Mouse (Mus musculus) neural tube, embryonic 15.5 days (tissue): ENCODE data around the gene Gm45844. TPM values are rescaled to one million over a fixed set of nuclear protein-coding genes. Genes with fewer than 3 reads are reported as not detected.
A peak's percentile ranks its signal among the peaks of the same experiment; 100 is the strongest.
"Not testable (repeated sequence)": the region's sequence is repeated elsewhere in the genome, so short reads cannot be mapped to it uniquely, and the experiment has no call there.

Source experiments
- ATAC-seq: fragments of 200-750 bp; cut with Nextera tagmentation; 2 replicates; pipeline ENCODE4 v1.8.0; 2017; ENCODE audit warnings: mild to moderate bottlenecking, moderate TSS enrichment, moderate library complexity; ENCODE audit not compliant: low FRiP score
- H3K27ac ChIP-seq: fragments of 300-500 bp; sonication (generic); replicated peaks from 2 replicates; pipeline ENCODE4 v1.5.1; 2015; ENCODE audit warnings: mild to moderate bottlenecking, inconsistent platforms
- H3K27me3 ChIP-seq: fragments of 300-500 bp; sonication (generic); replicated peaks from 2 replicates; pipeline ENCODE4 v1.6.1; 2015; ENCODE audit warnings: inconsistent platforms
- H3K36me3 ChIP-seq: fragments of 300-500 bp; sonication (generic); 2 replicates; pipeline ENCODE4 v1.6.1; 2015; ENCODE audit warnings: inconsistent platforms
- H3K4me1 ChIP-seq: fragments of 300-500 bp; sonication (generic); 2 replicates; pipeline ENCODE4 v1.6.1; 2015; ENCODE audit warnings: inconsistent platforms
- H3K4me2 ChIP-seq: fragments of 300-500 bp; sonication (generic); 2 replicates; pipeline ENCODE4 v1.6.1; 2015; ENCODE audit warnings: inconsistent platforms, mild to moderate bottlenecking, moderate library complexity
- H3K4me3 ChIP-seq: fragments of 300-500 bp; sonication (generic); replicated peaks from 2 replicates; pipeline ENCODE4 v1.5.1; 2015; ENCODE audit warnings: mild to moderate bottlenecking, inconsistent platforms
- H3K9ac ChIP-seq: fragments of 300-500 bp; sonication (generic); replicated peaks from 2 replicates; pipeline ENCODE4 v1.6.1; 2015; ENCODE audit warnings: mild to moderate bottlenecking, inconsistent platforms
- H3K9me3 ChIP-seq: fragments of 300-500 bp; sonication (generic); replicated peaks from 2 replicates; pipeline ENCODE4 v1.6.1; 2016; ENCODE audit warnings: inconsistent platforms
- WGBS: fragments of 180-500 bp; shearing (Covaris S2); methylation state at CpG from one replicate; pipeline ENCODE4 v1.1.7; 2015; ENCODE audit warnings: mixed read lengths; 5-methylcytosine and 5-hydroxymethylcytosine counted together
- polyA plus RNA-seq: library from polyadenylated mRNA; unstranded; fragments of >200 nt; fragmentation: Nextera tagmentation; extraction: Ambion mirVana; gene quantifications from 2 replicates; pipeline ENCODE4 v1.2.1, GENCODE M21; 2015

Gm45844 gene
- polyA plus RNA-seq, result 9.4 and 12.6 TPM in 2 replicates

DNA sequence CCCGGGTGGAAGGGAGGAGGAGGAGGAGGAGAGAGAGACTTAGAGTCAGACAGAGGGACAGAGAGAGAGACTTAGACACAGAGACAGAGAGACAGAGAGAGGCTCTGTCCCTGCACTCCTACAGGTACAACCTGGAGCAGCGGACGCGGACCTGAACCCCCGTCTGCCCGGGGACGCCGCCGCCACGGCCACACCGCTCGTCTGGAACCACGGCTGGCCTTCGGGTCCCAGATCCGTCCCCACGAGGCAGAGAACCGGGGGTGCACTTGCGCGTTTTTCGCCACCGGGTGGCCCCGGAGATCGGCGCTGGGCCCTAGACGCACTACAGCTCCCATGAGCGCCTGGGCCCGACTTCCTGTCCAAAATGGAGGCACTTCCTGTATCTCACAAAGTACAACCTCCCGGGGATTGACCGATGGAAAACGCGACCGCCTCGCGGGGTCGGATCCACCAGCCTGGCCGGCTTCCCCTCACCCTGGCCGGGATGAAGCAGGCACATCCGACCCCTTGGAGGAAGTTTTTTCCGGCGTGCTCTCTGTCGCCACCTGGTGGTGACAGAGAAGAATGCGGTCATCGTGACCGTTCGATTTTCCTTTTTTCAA is at the start of gene Gm45844:
Gm45844 (minus strand) TSS at position 324 of the 602 bp plus-strand sequence.
- H3K9ac ChIP-seq, result peak within 1 kb of the TSS; percentile 30
- not testable (repeated sequence) for H3K9me3 ChIP-seq, H3K27me3 ChIP-seq, H3K36me3 ChIP-seq, H3K4me1 ChIP-seq
- peak within 1 kb of the TSS; percentile 69 for H3K27ac ChIP-seq
- 42% methylated on average over 45 of the region's 45 CpGs for WGBS
- peak; percentile 99 for ATAC-seq
- H3K4me2 ChIP-seq, result peak within 1 kb of the TSS; percentile 47
- H3K4me3 ChIP-seq, result peak within 1 kb of the TSS; percentile 41

GRCm38 (mm10) chr7:7295595-7295994 is 17.5 kb upstream of the Gm45844 start:
- Histone ChIP-seq H3K27ac (no peak overlapping the region), H3K36me3 (peaks cover 51% of the 10 kb centered on the region), H3K27me3 (no peaks in the 10 kb centered on the region), H3K9me3 (no peaks in the 10 kb centered on the region), H3K4me1 (peaks cover 7% of the 10 kb centered on the region), H3K4me2 (no peak overlapping the region), H3K4me3 (no peak overlapping the region), H3K9ac (no peak overlapping the region)
- WGBS, result 85% methylated on average over 16 of the region's 16 CpGs
- ATAC-seq, result no peak

DNA sequence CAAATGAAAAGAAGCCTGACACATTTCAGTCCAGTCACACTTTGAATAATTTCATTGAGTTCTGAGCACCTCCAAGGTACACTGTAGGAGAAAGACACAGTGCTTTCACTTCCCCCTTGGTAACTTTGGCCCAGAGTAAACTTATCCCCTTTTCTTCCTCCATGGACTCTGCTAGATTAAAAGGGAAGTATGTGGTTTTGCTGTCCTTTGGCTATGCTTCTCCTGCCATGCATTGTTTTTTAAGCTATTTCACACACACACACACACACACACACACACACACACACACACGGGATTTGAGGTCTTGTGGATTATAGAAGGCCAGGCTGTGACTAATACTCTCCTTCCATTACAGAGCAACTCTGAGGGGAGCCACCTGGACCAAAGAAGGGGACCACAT is 3.3 kb upstream of the Gm45844 start:
- H3K36me3 ChIP-seq, result peaks cover 31% of the 10 kb centered on the region
- H3K4me3 ChIP-seq, result no peak overlapping the region
- H3K27ac ChIP-seq, result no peak overlapping the region
- 83% methylated on average over 1 of the region's 1 CpGs for WGBS
- no peak overlapping the region for H3K4me2 ChIP-seq
- H3K9ac ChIP-seq, result no peak overlapping the region
- 0 out of 2 replicates have a peak, but pooled peaks cover 3% of the 10 kb centered on the region for H3K9me3 ChIP-seq
- no peaks in the 10 kb centered on the region for H3K4me1 ChIP-seq
- H3K27me3 ChIP-seq, result no peaks in the 10 kb centered on the region
- no peak for ATAC-seq

- ATAC-seq, result peak; percentile 80
- not testable (repeated sequence) for H3K27me3 ChIP-seq, H3K9me3 ChIP-seq, H3K36me3 ChIP-seq, H3K4me1 ChIP-seq
- H3K4me3 ChIP-seq, result peak overlapping the region; percentile 41
- 41% methylated on average over 24 of the region's 24 CpGs for WGBS
- peak overlapping the region; percentile 30 for H3K9ac ChIP-seq
- peak overlapping the region; percentile 69 for H3K27ac ChIP-seq
- peak overlapping the region; percentile 47 for H3K4me2 ChIP-seq
Measured at GRCm38 (mm10) chr7:7277556-7277955, 533 bp downstream of the Gm45844 start.

GRCm38 (mm10) chr7:7247228-7247627 is 30.9 kb downstream of the Gm45844 start, which contains the start of gene Vmn2r29:
Gene Vmn2r29 (minus strand): TSS chr7:7247328.
- ATAC-seq, H3K9ac ChIP-seq, H3K4me2 ChIP-seq, H3K27me3 ChIP-seq, H3K36me3 ChIP-seq, H3K27ac ChIP-seq, H3K4me3 ChIP-seq, H3K9me3 ChIP-seq, H3K4me1 ChIP-seq: not testable (repeated sequence)
- no CpG with 5 or more reads among the region's 1 CpGs for WGBS

GRCm38 (mm10) chr7:7209313-7210151 is 68.6 kb downstream of the Gm45844 start, which contains the start of gene Zfp772:
Gene Zfp772 (minus strand): TSS chr7:7209998.
- peaks cover 13% of the 10 kb centered on the region for H3K36me3 ChIP-seq
- H3K9ac ChIP-seq, result peak within 1 kb of the TSS; percentile 47
- peak within 1 kb of the TSS; percentile 72 for H3K4me2 ChIP-seq
- not testable (repeated sequence) for H3K9me3 ChIP-seq, H3K27me3 ChIP-seq, H3K27ac ChIP-seq, H3K4me1 ChIP-seq
- WGBS, result 1% methylated on average over 24 of the region's 24 CpGs
- peak; percentile 69; the same call in 1 of the 2 replicates for ATAC-seq
- peak within 1 kb of the TSS; percentile 52 for H3K4me3 ChIP-seq

DNA sequence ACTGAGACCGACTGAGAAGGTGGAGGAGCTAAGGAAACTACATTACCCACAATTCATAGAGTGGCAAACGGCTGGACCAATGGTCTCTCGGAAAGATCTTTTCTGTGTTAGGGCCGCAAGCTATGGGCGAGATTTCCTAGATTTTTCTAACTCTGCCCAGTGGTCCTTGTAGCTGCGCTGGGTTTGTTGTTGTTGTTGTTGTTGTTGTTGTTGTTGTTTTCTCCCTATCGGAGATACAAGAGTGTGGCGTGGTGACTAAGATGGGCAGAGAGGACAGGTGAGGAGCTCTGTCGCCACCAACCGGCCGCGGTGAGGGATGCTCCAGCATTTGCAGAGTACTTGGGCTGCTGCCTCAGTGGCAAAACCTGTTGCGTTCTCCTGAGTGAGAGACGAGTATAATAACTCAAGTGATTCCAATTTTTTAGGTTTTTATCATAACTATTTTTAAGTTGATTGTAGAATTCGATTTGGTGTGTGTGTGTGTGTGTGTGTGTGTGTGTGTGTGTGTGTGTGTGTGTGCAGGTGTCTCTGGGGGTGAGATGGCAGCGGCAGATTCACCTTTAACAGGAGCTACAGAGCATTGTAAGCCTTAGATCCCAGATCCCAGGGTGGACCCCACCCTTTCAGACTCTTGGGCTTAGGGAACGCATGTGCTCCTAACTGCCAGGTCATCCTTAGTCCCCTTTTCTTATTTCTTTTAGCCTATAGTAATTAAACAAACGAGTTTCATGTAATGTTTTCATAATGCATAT is 89.7 kb downstream of the Gm45844 start:
- WGBS, result 12% methylated on average over 18 of the region's 18 CpGs

GRCm38 (mm10) chr7:7187417-7188190 is 90.5 kb downstream of the Gm45844 start:
- Histone ChIP-seq H3K36me3 (peaks cover 12% of the 10 kb centered on the region), H3K4me2 (peak overlapping the region; percentile 54), H3K27me3 (no peaks in the 10 kb centered on the region), H3K27ac (no peak overlapping the region), H3K9ac (0 out of 2 replicates have a peak overlapping the region, but pooled peaks have one; percentile 37), H3K4me1 (peaks cover 5% of the 10 kb centered on the region; the same call in 1 of the 2 replicates), H3K4me3 (peak overlapping the region; percentile 53), H3K9me3 (no peaks in the 10 kb centered on the region)
- 43% methylated on average over 13 of the region's 13 CpGs for WGBS
- peak; percentile 71 for ATAC-seq

More for the DNA sequence above, 89.7 kb downstream of the Gm45844 start:
- Histone ChIP-seq H3K9ac (peak overlapping the region; percentile 37; the same call in 1 of the 2 replicates), H3K4me2 (peak overlapping the region; percentile 54), H3K27me3 (no peaks in the 10 kb centered on the region), H3K27ac (peak overlapping the region; percentile 39; the same call in 1 of the 2 replicates), H3K4me1 (peaks cover 5% of the 10 kb centered on the region; the same call in 1 of the 2 replicates), H3K4me3 (peak overlapping the region; percentile 53), H3K9me3 (no peaks in the 10 kb centered on the region), H3K36me3 (peaks cover 6% of the 10 kb centered on the region)
- ATAC-seq, result peak; percentile 97

- WGBS, result 88% methylated on average over 1 of the region's 1 CpGs
- no peaks in the 10 kb centered on the region for H3K9me3 ChIP-seq
- H3K27ac ChIP-seq, result no peak overlapping the region
- H3K9ac ChIP-seq, result no peak overlapping the region
- no peak for ATAC-seq
- peaks cover 5% of the 10 kb centered on the region; the same call in 1 of the 2 replicates for H3K4me1 ChIP-seq
- H3K27me3 ChIP-seq, result no peaks in the 10 kb centered on the region
- H3K36me3 ChIP-seq, result peaks cover 29% of the 10 kb centered on the region
- no peak overlapping the region for H3K4me2 ChIP-seq
- no peak overlapping the region for H3K4me3 ChIP-seq
Measured at GRCm38 (mm10) chr7:7185897-7186296, 92.2 kb downstream of the Gm45844 start.

DNA sequence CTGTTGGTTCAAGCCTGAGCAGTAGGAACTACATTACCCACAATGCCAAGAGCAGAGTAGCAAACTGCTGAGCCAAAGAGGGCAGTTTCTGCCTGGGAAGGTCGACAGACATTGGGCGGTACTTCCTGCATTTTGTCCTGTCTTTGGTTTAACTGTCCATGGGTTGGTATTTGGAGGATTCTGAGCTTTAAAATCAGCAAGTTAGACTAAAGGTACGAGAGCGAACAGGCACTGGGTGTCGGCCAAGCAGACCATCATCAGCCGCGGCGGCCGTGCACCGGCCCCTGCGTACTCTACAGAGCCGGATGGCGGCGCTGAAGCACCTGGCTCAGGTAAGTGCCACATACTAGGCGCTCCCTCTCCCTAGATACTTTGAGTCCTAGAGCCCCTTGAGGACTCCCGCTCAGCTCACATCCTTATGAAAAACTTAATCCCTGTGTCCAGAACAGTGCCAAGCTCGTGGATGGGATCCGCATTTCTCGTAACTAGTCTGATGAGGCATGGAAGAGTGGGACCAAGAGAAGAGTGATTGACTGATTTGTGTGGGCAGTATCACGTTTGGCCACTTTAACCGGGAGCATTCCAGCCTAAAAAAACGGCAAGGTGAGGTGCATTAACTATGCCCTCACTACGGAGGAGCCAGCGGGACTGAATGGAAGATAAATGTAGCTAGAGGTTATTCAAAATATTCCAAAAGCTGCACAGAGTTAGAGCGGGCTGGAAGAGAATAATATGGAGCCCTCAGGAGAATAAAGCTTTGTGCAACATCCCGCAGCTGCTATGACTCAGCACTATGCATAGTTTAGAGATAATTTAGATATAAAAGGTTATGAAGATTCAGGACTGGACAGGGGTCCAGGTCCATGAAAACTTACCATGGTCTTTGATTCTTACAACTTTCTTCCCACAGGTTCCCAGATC is 106.6 kb downstream of the Gm45844 start, which contains the start of gene Zfp418:
Zfp418 (plus strand) TSS at position 104 of the 921 bp plus-strand sequence.
- H3K4me3 ChIP-seq, result peak within 1 kb of the TSS; percentile 77
- peaks cover 18% of the 10 kb centered on the region for H3K36me3 ChIP-seq
- no peaks in the 10 kb centered on the region for H3K27me3 ChIP-seq
- peaks cover 6% of the 10 kb centered on the region for H3K4me1 ChIP-seq
- H3K9me3 ChIP-seq, result no peaks in the 10 kb centered on the region
- H3K9ac ChIP-seq, result peak within 1 kb of the TSS; percentile 73
- peak; percentile 98 for ATAC-seq
- H3K27ac ChIP-seq, result peak within 1 kb of the TSS; percentile 83
- under 1% methylated on average over 26 of the region's 26 CpGs for WGBS
- peak within 1 kb of the TSS; percentile 83 for H3K4me2 ChIP-seq
